Mouse (Mus musculus) bone marrow, adult 2 months (tissue): ENCODE results near the gene Fmr1.
A peak's percentile ranks its signal among the peaks of the same experiment; 100 is the strongest.

Source experiments
- CTCF ChIP-seq: fragments of 200-500 bp; IDR thresholded peaks from 2 replicates; pipeline ENCODE4 v1.5.1; 2011; ENCODE audit warnings: low read length, control low read depth; ENCODE audit not compliant: control insufficient read depth, insufficient read depth
- POLR2A ChIP-seq: fragments of 200-500 bp; IDR thresholded peaks from 2 replicates; pipeline ENCODE4 v1.6.1; 2011; ENCODE audit warnings: low read depth, mild to moderate bottlenecking, control low read depth, low read length, borderline replicate concordance; ENCODE audit not compliant: control insufficient read depth

GRCm38 (mm10) chrX:68678333-68678740 is at the start of gene Fmr1:
- TF ChIP-seq CTCF: peak; percentile 8; the same call in 1 of the 2 replicates
- peak; percentile 93 for TF ChIP-seq POLR2A
